Mouse (Mus musculus): ENCODE measurements around the gene Slit3.

Gene Slit3

DNA sequence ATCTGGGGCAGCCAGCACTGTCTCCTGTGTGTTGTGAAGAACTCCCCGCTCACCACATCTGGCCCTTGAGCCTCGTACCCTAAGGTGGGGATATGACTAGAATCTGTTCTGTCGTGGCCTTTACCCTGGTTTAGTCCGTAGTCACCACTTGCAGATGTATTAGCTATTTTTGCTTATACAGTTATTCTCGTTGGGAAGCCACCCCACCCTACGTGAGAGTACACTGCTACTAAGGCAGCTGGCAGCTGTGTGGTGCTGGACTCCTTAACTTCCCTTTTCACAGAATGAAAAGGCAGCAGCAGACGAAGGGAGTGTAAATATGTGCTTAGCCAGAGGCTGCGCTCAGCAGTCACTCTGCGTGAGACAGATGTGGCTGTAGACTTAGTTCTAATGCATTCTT lies 282.5 kb downstream of the Slit3 start:
- no peak for DNase-seq (ENCODE audit: low spot score)

- no peak for DNase-seq (ENCODE audit: low spot score)
Observed at GRCm38 (mm10) chr11:35406045-35406444, 285.0 kb downstream of the Slit3 start.

GRCm38 (mm10) chr11:35406522-35406921 lies 285.5 kb downstream of the Slit3 start:
- no peak for DNase-seq (ENCODE audit: low spot score)

DNA sequence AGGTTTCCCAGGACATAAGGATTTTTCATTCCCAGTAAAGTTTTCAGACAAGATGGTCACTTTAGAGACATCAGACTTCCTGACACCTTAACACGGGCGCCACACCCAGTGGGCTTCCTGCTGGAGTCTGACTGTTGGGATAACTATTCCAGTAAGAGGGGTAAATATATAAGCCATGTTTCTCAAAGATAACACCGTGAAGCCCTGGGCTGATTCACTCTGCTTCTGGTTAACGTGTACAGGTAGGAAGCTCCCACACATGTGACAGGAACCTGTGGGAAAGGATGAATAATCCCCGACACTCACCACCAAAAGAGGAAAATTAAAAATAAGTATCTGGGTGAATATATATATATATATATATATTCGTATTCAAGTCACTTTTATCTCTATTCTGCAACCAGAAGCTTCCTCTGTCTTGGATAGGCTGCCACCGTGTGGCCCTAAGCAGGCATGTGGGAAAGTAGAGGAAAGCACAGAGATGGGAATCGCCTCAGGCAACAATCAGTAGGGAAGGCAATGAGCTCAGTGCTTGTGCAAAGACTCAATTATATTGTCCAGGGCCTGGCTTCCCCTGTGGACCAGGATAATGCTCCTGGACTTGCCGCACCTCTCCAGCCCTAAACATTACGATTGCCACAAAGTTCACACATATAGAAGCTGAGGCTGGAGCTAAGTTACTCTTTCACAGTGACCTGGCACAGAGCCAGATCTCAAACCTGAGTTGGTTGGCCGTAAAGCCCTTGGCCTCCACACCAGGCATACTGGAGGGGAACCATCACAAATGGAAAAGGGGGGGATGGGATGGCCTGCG lies 286.5 kb downstream of the Slit3 start:
- peak; percentile 59 for DNase-seq (ENCODE audit: low spot score)

DNA sequence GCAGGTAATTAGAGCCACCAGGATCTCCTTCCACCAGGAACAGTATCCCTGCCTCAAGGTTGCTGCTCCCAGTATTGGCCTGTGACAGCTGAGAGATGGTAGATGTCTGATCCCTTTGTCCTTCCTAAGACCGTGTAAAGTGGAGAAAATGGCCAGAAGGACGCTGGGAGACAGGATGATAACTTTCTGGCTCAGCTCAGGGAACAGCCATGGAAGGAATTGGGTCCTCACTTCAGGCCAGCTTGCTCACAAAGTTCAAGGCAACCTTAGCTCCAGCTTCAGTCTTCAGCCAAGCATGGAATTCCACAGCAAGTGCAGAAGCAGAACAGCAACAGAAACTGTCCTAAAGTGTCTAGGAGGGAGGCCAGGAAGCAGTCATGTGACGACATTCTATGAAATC lies 289.4 kb downstream of the Slit3 start:
- no peak for DNase-seq (ENCODE audit: low spot score)

DNA sequence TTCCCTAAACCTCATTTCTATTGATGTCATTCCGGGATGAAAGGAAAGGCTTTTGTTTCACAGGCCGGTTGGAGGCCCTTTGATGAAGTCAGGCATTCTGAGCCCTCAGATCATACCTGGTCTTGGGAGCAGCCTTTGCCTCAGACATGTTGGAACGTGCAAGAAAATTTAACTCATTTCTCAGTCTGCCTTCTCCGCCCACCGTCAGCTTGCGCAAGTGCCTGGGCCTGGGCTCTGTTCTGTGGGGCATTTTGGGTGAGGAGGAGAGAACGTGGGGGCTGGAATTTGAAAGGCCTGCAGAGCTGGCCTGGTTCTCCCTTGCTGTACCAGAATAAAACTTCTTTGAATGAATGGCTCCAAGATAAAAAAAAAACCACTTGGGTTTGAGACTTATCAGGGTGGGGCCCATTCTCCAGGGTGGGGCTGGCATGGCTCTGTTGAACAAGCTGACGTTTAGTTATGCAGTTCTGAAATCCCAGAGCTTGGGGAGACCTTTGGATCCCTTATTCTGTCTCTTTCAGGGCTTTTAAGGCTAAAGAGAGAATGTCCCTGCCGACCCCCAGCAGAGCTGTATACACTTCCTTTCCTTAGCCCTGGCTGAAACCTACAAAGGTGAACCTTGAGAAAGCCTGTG lies 294.9 kb downstream of the Slit3 start:
- no peak for DNase-seq (ENCODE audit: low spot score)

GRCm38 (mm10) chr11:35416402-35417093 lies 295.5 kb downstream of the Slit3 start:
- no peak for DNase-seq (ENCODE audit: low spot score)

- DNase-seq (ENCODE audit: low spot score), result no peak
Observed at GRCm38 (mm10) chr11:35417911-35418552, 297.0 kb downstream of the Slit3 start.

DNA sequence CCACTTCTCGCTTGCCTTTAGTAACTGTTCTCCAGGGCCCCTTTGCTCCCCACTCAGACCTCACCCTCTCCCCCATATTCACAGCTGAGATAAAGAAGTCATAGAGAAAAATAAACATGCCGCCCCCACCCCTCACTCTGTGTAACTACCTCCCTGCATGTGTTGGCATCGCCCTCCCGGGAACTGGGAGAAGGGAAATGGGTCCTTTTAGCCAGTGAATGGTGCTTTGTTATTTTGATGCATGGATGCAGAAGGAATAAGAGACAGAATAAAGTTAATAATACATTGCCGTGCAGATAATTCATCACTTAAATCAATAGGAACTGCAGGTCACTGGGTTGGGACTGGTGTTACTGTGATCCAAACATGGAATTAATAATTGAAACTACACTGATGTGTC lies 298.0 kb downstream of the Slit3 start:
- DNase-seq (ENCODE audit: low spot score), result no peak

DNA sequence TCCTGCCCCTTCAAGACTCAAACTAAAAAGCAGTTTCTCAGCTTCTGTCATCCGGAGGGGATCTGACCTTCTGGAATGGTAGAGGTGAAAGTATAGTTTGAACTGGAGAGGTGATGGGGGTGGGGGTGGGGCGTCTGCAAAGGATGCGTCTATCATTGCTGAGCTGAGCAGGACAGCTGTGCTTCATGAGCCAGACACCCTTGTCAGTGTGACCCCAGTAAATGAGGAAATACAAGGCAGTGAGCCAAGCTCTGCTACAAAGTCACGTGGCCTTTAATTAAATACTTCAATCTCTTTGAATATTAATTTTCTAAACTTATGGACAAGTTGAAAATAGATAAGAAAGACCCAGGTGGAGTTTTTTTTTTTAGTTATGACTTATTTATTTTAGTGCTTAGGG lies 300.7 kb downstream of the Slit3 start:
- no peak for DNase-seq (ENCODE audit: low spot score)

DNA sequence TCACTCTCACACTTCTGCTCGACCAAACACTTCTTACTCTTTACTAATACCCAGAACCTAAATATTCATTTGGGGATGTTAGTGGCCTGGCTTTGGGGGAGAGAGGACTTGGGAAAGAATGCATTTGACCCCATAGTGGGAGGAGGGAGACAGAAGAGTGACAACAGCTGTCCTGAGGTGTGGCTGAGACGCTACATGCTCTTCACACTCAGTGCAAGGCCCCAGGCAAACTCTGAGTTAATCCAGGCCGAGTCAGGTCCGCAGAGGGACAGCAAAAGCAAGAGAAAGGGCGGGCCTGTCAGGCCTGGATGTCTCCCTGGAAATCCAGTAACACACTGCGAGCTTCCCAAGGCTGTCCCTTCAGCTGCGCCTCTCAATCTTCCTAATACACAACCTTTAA lies 307.0 kb downstream of the Slit3 start:
- DNase-seq (ENCODE audit: low spot score), result no peak

DNA sequence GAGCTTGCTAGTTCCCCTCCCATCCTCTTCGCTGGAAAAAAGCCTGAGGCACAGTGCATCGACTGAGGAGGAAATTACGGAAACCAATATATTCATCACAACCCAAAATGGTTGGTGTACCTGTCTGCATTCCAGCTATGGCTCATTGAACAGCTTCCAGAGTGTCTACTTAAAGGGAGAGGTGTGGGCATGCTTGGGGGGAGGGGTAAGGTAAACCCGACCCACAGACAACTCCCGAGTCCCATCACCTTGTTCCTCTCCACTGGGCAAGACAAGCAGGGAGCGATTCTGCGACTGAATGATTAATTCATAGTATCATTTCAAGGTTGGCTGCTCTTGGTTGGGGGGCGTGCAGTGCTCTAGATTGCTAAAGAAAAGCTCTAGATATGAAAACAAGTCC lies 310.1 kb downstream of the Slit3 start:
- DNase-seq (ENCODE audit: low spot score), result no peak

DNA sequence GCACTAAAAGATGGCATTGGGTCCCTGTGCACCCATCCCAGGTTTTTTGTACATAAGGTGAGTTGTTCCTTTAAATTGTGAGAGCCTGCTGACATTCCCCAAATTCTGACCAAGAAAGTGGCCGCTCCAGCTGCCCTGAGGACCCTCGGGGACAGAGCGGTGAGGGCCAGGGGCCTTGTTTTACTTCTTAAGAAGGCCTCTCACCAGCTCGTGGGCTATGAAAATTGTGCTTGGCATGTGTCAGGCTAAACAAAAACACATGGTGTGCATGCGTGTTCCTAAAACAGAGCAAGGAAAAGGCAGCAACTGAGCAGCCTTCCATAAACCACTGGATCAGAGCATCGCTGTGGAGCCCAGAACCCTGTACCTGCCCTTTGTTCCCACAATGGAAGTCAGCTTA lies 316.5 kb downstream of the Slit3 start:
- DNase-seq (ENCODE audit: low spot score), result no peak

DNA sequence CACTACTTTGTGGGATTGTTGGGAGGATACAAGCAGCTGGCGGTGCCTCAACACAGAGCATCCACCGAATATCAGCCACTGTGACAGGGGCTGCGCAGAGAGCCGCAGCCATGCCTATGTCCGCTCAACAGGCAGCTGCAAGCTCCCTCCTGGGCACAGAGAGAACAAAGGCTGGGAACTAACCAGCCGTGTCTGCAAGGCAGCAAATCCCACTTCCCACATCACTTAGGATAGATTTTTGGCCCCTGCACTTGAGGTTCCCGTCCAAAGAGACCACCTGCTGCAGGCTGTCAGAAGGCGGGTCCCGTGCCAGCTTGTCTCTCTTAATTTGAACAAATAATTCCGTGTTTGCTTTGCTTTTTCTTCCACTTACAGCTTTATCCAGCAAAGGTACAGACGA lies 319.2 kb downstream of the Slit3 start:
- DNase-seq (ENCODE audit: low spot score), result no peak

- no peak for DNase-seq (ENCODE audit: low spot score)
Observed at GRCm38 (mm10) chr11:35444489-35445100, 323.6 kb downstream of the Slit3 start.

DNA sequence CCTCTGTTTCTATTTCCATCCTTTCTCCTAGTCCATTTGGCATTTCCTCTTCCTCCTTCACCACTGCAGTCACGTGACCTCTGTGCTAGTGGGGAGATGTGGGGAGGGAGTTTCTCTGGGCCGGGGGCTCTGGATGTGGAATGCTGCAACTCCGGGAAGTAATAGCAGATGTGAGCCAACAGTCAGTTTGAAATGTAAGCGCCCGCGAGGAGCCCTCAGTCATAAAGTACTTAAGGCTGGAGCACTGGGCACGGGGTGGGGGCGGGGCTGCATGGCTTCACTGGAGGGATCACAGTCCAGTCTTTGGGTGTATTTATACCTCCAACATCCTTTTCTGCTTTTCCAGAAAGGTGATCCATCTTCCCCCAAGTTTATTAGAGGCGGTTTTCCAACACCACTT lies 326.9 kb downstream of the Slit3 start:
- DNase-seq (ENCODE audit: low spot score), result no peak

- DNase-seq (ENCODE audit: low spot score), result no peak
Observed at GRCm38 (mm10) chr11:35449199-35449598, 328.2 kb downstream of the Slit3 start.

GRCm38 (mm10) chr11:35451636-35452035 lies 330.6 kb downstream of the Slit3 start:
- DNase-seq (ENCODE audit: low spot score), result peak; percentile 19

DNA sequence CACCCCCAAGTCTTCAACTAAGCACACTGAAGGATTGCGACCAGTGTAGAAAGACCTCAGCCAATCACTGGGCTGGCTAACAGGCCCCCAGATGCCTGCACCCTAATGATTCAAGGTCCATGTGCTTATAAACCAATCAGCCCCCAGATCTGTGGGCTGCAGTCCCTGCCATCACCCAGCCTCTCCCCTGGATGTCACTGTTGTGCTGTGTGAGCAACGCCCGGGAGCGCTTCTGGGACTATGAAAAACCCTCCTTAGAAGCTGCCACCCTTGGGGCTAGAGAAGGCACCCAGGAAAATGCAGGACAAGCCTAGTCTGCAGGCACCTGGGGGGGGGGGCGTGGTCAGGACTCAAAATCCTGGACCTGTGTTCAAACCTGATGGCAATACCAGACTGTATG lies 331.4 kb downstream of the Slit3 start:
- DNase-seq (ENCODE audit: low spot score), result no peak

DNA sequence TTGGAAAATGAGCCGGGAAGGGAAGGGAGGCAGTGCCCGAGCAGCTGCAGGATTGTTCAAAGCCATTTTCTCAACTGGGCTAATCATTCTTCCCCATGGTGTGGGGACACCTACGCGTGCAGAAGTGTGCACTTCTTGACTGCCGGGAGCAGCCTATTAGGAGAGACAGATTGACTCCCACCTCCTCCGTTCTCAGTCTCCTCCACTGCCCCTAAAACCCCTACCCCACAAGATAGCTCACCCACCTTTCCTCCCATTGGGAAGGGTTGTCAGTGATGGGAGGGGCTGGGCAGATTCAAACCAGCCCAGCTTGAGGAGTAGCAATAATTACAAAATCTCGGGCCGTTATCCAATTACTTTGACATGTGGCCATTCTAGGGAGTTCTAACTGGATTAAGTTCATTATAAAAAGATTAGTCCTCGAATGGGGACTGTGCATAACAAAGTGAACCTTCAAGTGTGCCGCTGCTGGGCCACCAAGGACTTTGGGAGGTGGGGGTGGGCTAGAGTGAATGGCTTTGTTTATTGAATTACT lies 333.2 kb downstream of the Slit3 start:
- no peak for DNase-seq (ENCODE audit: low spot score)

GRCm38 (mm10) chr11:35454781-35455180 lies 333.8 kb downstream of the Slit3 start:
- no peak for DNase-seq (ENCODE audit: low spot score)

DNA sequence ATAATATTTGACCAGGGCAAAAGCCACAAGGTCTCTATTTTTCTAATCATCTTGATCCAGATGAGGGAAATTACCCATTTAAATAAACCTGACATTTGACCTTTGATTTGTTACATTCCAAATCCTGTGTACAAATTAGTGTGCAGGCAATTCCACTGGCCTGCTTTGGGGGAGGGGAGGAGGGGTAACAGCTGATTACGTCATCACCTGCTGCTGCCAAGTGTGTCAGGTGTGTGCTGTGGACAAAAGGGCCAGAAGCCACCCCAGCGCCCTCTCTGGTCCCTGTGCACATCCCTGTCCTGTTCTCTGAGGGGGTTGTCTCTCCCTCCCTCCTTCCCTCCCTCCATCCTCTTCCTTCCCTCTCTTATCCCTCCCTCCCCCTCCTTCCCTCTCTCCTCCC lies 337.0 kb downstream of the Slit3 start:
- no peak for DNase-seq (ENCODE audit: low spot score)
